Mouse (Mus musculus) CH12.LX (cell line): ENCODE measurements around the gene Phldb1. TPM values are rescaled to one million over a fixed set of nuclear protein-coding genes. Genes with fewer than 3 reads are reported as not detected.

ENCODE experiments used
- DNase-seq: peaks from one replicate; pipeline ENCODE4 v3.0.0-alpha.2; 2013; ENCODE audit errors: extremely low read depth
- H3K27ac ChIP-seq: 2 replicates; pipeline ENCODE4 v1.5.1; 2012; ENCODE audit warnings: low read depth, mild to moderate bottlenecking, control low read depth, moderate library complexity; ENCODE audit not compliant: insufficient read depth
- H3K27me3 ChIP-seq: replicated peaks from 2 replicates; pipeline ENCODE3; 2012; ENCODE audit warnings: inconsistent platforms
- H3K36me3 ChIP-seq, 2 experiments: replicated peaks in 1 of 2; 2 replicates each; pipeline versions ENCODE3 to v1.6.1; 2012; ENCODE audit warnings: inconsistent platforms in 1 of 2, low read length in 1 of 2, mild to moderate bottlenecking in 1 of 2, mixed read lengths in 1 of 2, moderate library complexity in 1 of 2; ENCODE audit not compliant: control insufficient read depth in 1 of 2, insufficient read depth in 1 of 2
- H3K4me1 ChIP-seq, 2 experiments: 2 replicates each; pipeline ENCODE4 v1.6.1; 2012; ENCODE audit warnings: inconsistent platforms in 1 of 2, moderate library complexity in 1 of 2; ENCODE audit not compliant: insufficient read depth in 2 of 2, control insufficient read depth in 1 of 2
- H3K4me2 ChIP-seq: 2 replicates; pipeline ENCODE4 v1.6.1; 2012; ENCODE audit warnings: low read depth, mild to moderate bottlenecking, control low read depth; ENCODE audit not compliant: poor library complexity, insufficient read depth, severe bottlenecking
- H3K4me3 ChIP-seq, 3 experiments: fragments of 150-350 bp in 1 of 3; sonication (generic) in 1 of 3; replicated peaks in 1 of 3; 2 replicates each; pipeline versions ENCODE3 to v1.5.1; 2011 to 2012; ENCODE audit warnings: low read depth in 2 of 3, low read length in 2 of 3, mild to moderate bottlenecking in 2 of 3, moderate library complexity in 2 of 3, control low read depth in 1 of 3, improper control_type of control experiment in 1 of 3, inconsistent platforms in 1 of 3, mixed read lengths in 1 of 3; ENCODE audit not compliant: poor library complexity in 1 of 3
- H3K79me2 ChIP-seq: replicated peaks from 2 replicates; pipeline ENCODE4 v1.6.1; 2012; ENCODE audit warnings: mild to moderate bottlenecking, moderate library complexity; ENCODE audit not compliant: control insufficient read depth, poor library complexity, insufficient read depth, severe bottlenecking; ENCODE audit errors: extremely low read depth
- H3K9ac ChIP-seq: 2 replicates; pipeline ENCODE4 v1.6.1; 2012; ENCODE audit warnings: low read depth, mild to moderate bottlenecking, control low read depth, moderate library complexity; ENCODE audit not compliant: insufficient read depth
- H3K9me3 ChIP-seq: replicated peaks from 2 replicates; pipeline ENCODE3; 2012; ENCODE audit warnings: low read length, inconsistent platforms, mixed read lengths
- CHD2 ChIP-seq: IDR thresholded peaks from 2 replicates; pipeline ENCODE4 v1.6.1; 2011; ENCODE audit warnings: low read length, improper control_type of control experiment
- CTCF ChIP-seq, 2 experiments: IDR thresholded peaks in 1 of 2; conservative IDR thresholded peaks in 1 of 2; 2 replicates each; pipeline ENCODE4 v1.5.1; 2011 to 2012; ENCODE audit warnings: low read depth in 2 of 2, low read length in 2 of 2, improper control_type of control experiment in 1 of 2, inconsistent platforms in 1 of 2, mild to moderate bottlenecking in 1 of 2, moderate library complexity in 1 of 2
- E2F4 ChIP-seq: IDR thresholded peaks from 2 replicates; pipeline ENCODE4 v1.6.1; 2011; ENCODE audit warnings: low read depth, low read length, improper control_type of control experiment; ENCODE audit not compliant: insufficient replicate concordance
- ELF1 ChIP-seq: IDR thresholded peaks from 2 replicates; pipeline ENCODE4 v1.6.1; 2014; ENCODE audit warnings: low read depth, mild to moderate bottlenecking, inconsistent platforms, low read length, improper control_type of control experiment
- EP300 ChIP-seq: IDR thresholded peaks from 2 replicates; pipeline ENCODE4 v1.6.1; 2011; ENCODE audit warnings: low read length, improper control_type of control experiment
- ETS1 ChIP-seq: conservative IDR thresholded peaks from 2 replicates; pipeline ENCODE4 v1.6.1; 2012; ENCODE audit warnings: low read depth, mild to moderate bottlenecking, inconsistent platforms, low read length, improper control_type of control experiment, moderate library complexity
- GABPA ChIP-seq: IDR thresholded peaks from 2 replicates; pipeline ENCODE4 v1.6.1; 2012; ENCODE audit warnings: low read depth, low read length, improper control_type of control experiment, inconsistent platforms; ENCODE audit not compliant: insufficient replicate concordance
- IRF4 ChIP-seq: IDR thresholded peaks from 2 replicates; pipeline ENCODE4 v1.6.1; 2014; ENCODE audit warnings: low read depth, mild to moderate bottlenecking, inconsistent platforms, low read length, improper control_type of control experiment
- JUND ChIP-seq: conservative IDR thresholded peaks from 2 replicates; pipeline ENCODE4 v1.6.1; 2011; ENCODE audit warnings: low read depth, low read length, improper control_type of control experiment
- KAT2A ChIP-seq: IDR thresholded peaks from 2 replicates; pipeline ENCODE4 v1.6.1; 2012; ENCODE audit warnings: low read length, improper control_type of control experiment, inconsistent platforms; ENCODE audit not compliant: insufficient replicate concordance
- MAFK ChIP-seq: IDR thresholded peaks from 2 replicates; pipeline ENCODE4 v1.6.1; 2011; ENCODE audit warnings: low read length, improper control_type of control experiment; ENCODE audit not compliant: insufficient replicate concordance
- MAX ChIP-seq: IDR thresholded peaks from 2 replicates; pipeline ENCODE4 v1.6.1; 2011; ENCODE audit warnings: low read length, improper control_type of control experiment
- MAZ ChIP-seq: IDR thresholded peaks from 2 replicates; pipeline ENCODE4 v1.6.1; 2012; ENCODE audit warnings: low read depth, mild to moderate bottlenecking, inconsistent platforms, low read length, improper control_type of control experiment, moderate library complexity
- MEF2A ChIP-seq: IDR thresholded peaks from 2 replicates; pipeline ENCODE4 v1.6.1; 2014; ENCODE audit warnings: low read depth, mild to moderate bottlenecking, inconsistent platforms, low read length, improper control_type of control experiment, borderline replicate concordance
- MYC ChIP-seq: IDR thresholded peaks from 2 replicates; pipeline ENCODE4 v1.6.1; 2011; ENCODE audit warnings: low read depth, mild to moderate bottlenecking, improper control_type of control experiment, low read length
- NRF1 ChIP-seq: IDR thresholded peaks from 2 replicates; pipeline ENCODE4 v1.6.1; 2014; ENCODE audit warnings: low read depth, mild to moderate bottlenecking, inconsistent platforms, low read length, improper control_type of control experiment, moderate library complexity
- PAX5 ChIP-seq: IDR thresholded peaks from 2 replicates; pipeline ENCODE4 v1.6.1; 2012; ENCODE audit warnings: low read length, inconsistent platforms, mixed read lengths
- POLR2A ChIP-seq: IDR thresholded peaks from 2 replicates; pipeline ENCODE4 v1.6.1; 2011; ENCODE audit warnings: low read depth, mild to moderate bottlenecking, improper control_type of control experiment, low read length
- RAD21 ChIP-seq: IDR thresholded peaks from 2 replicates; pipeline ENCODE4 v1.6.1; 2011; ENCODE audit warnings: low read depth, mild to moderate bottlenecking, low read length, improper control_type of control experiment, moderate library complexity
- RCOR1 ChIP-seq: conservative IDR thresholded peaks from 2 replicates; pipeline ENCODE4 v1.6.1; 2012; ENCODE audit warnings: low read depth, mild to moderate bottlenecking, inconsistent platforms, low read length, improper control_type of control experiment
- SIN3A ChIP-seq: IDR thresholded peaks from 2 replicates; pipeline ENCODE4 v1.6.1; 2012; ENCODE audit warnings: low read length, improper control_type of control experiment, inconsistent platforms
- SMC3 ChIP-seq: IDR thresholded peaks from 2 replicates; pipeline ENCODE4 v1.6.1; 2011; ENCODE audit warnings: low read depth, low read length, improper control_type of control experiment
- TBP ChIP-seq: conservative IDR thresholded peaks from 2 replicates; pipeline ENCODE4 v1.6.1; 2011; ENCODE audit warnings: low read depth, low read length, improper control_type of control experiment
- TCF12 ChIP-seq: IDR thresholded peaks from 2 replicates; pipeline ENCODE4 v1.6.1; 2014; ENCODE audit warnings: low read depth, mild to moderate bottlenecking, inconsistent platforms, low read length, improper control_type of control experiment
- USF2 ChIP-seq: conservative IDR thresholded peaks from 2 replicates; pipeline ENCODE4 v1.6.1; 2011; ENCODE audit warnings: low read depth, low read length, improper control_type of control experiment
- ZC3H11A ChIP-seq: IDR thresholded peaks from 2 replicates; pipeline ENCODE4 v1.6.1; 2012; ENCODE audit warnings: low read depth, mild to moderate bottlenecking, inconsistent platforms, low read length, improper control_type of control experiment
- dilution Hi-C: fragments of 300-500 bp; cut with MboI; formaldehyde crosslinking; loops from 2 replicates; pipeline ENCODE4 v1.14.3; 2020; ENCODE audit warnings: low sequenced_read_pairs; ENCODE audit not compliant: extremely low pct_unique_long_range_greater_than_20kb, extremely low pct_ligation_motif_present
- in situ Hi-C: fragments of 300-500 bp; cut with MboI; formaldehyde crosslinking; loops from 3 replicates; pipeline ENCODE4 v1.14.3; 2019; ENCODE audit warnings: low sequenced_read_pairs, low pct_ligation_motif_present, low pct_unique_long_range_greater_than_20kb, mixed read lengths
- polyA plus RNA-seq: library from polyadenylated mRNA; unstranded; fragments of >175 nt; gene quantifications from 2 replicates; pipeline ENCODE4 v1.2.1, GENCODE M21; 2012; ENCODE audit warnings: low read depth; ENCODE audit not compliant: insufficient read length
- total RNA-seq, 2 experiments: library from RNA; depleted of rRNA; stranded (reverse); fragments of 300-350 nt in 1 of 2; fragments of >200 nt in 1 of 2; gene quantifications; 2 replicates each; pipeline ENCODE4 v1.2.3; 2012 to 2014

The Phldb1 gene
- 10.1 and 14.6 TPM in 2 replicates for total RNA-seq (2012; rRNA removed)
- total RNA-seq (2014; rRNA removed), result 7.9 and 9.7 TPM in 2 replicates
- polyA plus RNA-seq, result 15.1 and 18.3 TPM in 2 replicates

GRCm38 (mm10) chr9:44734524-44735494 lies at the start of gene Phldb1:
Gene Phldb1 (minus strand): TSS chr9:44735198.
- Histone ChIP-seq H3K9ac (peak within 1 kb of the TSS; percentile 42), H3K36me3 (no peaks in the 10 kb centered on the region), H3K27me3 (peaks cover 43% of the 10 kb centered on the region)

DNA sequence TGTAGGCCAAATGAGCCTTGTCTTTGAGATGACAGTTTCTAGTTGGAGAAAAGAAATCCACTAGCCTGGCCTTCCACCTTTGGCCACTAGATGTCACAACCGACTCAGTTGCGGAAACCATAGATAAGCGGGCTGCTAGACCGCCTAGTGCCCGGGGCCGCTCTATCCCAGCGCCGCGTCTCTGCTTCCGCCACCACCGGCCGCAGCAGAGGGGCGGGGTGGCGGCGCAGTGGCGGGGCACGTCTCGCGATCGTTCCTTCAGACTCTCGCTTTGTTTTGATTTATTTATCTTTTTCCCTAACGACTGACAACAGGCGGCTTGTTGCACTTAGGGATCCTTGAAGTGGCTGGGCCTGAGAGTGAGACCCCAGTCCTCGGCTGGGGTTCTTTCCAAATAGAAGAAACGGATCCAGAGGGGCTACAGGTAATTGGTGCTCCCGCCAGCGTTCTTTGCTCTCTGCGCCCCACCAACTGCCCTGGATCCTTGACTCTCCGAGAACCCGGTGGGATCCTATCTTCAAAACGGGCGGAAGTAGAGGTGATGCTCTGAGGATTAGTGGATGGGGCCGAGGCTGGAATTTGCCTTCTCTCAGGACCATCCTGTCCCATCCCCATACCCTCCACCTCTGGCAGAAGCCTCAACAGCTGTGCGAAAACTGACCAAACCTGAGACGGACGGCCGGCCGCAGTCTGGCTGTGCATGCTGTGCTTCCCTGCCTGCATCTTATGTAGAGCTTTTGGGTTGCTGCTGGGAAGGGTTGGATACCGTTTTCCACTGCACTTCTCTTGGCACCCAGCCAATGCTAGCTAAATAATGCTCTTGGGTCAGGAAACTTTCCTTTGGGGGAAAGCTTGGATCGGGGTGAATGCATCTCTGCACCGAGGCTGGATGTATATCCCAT lies 38.0 kb upstream of the Phldb1 start:
- in situ Hi-C loops, result no loop called here
- H3K36me3 ChIP-seq, result peaks cover 4 to 24% of the 10 kb centered on the region in 2 experiments
- H3K4me3 ChIP-seq, result peak overlapping the region; percentile 76 to 96 (median 91)
- dilution Hi-C loops, result no loop called here
- peak overlapping the region; percentile 91 for H3K27ac ChIP-seq
- H3K4me2 ChIP-seq, result peak overlapping the region; percentile 90
- peak overlapping the region; percentile 96 for H3K9ac ChIP-seq
- H3K9me3 ChIP-seq, result no peaks in the 10 kb centered on the region
- peaks cover 9% of the 10 kb centered on the region for H3K79me2 ChIP-seq
- peaks cover 3 to 30% of the 10 kb centered on the region in 2 experiments for H3K4me1 ChIP-seq
- DNase-seq, result peak; percentile 94
- no peaks in the 10 kb centered on the region for H3K27me3 ChIP-seq
- TF ChIP-seq EP300 (no peak), ZC3H11A (no peak), MAZ (peak; percentile 88), GABPA (peak; percentile 91), MAFK (no peak), MYC (no peak), E2F4 (no peak), TCF12 (peak; percentile 89), POLR2A (peak; percentile 73; the same call in 1 of the 2 replicates), ETS1 (peak; percentile 57; the same call in 1 of the 2 replicates), RAD21 (peak; percentile 38), ELF1 (peak; percentile 95), KAT2A (peak; percentile 77; the same call in 1 of the 2 replicates), CHD2 (peak; percentile 99), SMC3 (peak; percentile 45), RCOR1 (no peak), JUND (0 out of 2 replicates have a peak, but pooled peaks have one; percentile 25), NRF1 (peak; percentile 55), MAX (peak; percentile 36; the same call in 1 of the 2 replicates)

More at GRCm38 (mm10) chr9:44734524-44735494, at the start of gene Phldb1:
- Histone ChIP-seq H3K4me1 (peaks cover 13 to 36% of the 10 kb centered on the region in 2 experiments), H3K27ac (no peak within 1 kb of the TSS), H3K79me2 (no peaks in the 10 kb centered on the region), H3K9me3 (peaks cover 3% of the 10 kb centered on the region), H3K4me3 (peak within 1 kb of the TSS; percentile 47 to 59 (median 51)), H3K4me2 (peak within 1 kb of the TSS; percentile 90)
- DNase-seq, result peak; percentile 55
- dilution Hi-C loops, result no loop called here
- in situ Hi-C loops, result no loop called here
- TF ChIP-seq EP300 (no peak), TCF12 (peak; percentile 43; the same call in 1 of the 2 replicates), MEF2A (0 out of 2 replicates have a peak, but pooled peaks have one; percentile 8), RAD21 (peak; percentile 52), RCOR1 (no peak), MAX (0 out of 2 replicates have a peak, but pooled peaks have one; percentile 8), IRF4 (0 out of 2 replicates have a peak, but pooled peaks have one; percentile 42), PAX5 (no peak), SMC3 (peak; percentile 69), ETS1 (0 out of 2 replicates have a peak, but pooled peaks have one; percentile 10), TBP (no peak), ELF1 (peak; percentile 36; the same call in 1 of the 2 replicates), SIN3A (no peak), MAFK (no peak), MAZ (peak; percentile 66; the same call in 1 of the 2 replicates), USF2 (no peak), CTCF (conservative IDR thresholded peaks at IDR 0.05 in 1 of 2, IDR thresholded peaks at IDR 0.05 in 1 of 2; ENCODE audit: low read depth in 2 of 2, low read length in 2 of 2) (peak in 1 of 2 experiments; percentile 73; a peak in 2 of 4 replicates)
